Mouse (Mus musculus) thymus, postnatal 4 days (tissue): ENCODE measurements around the gene Muc1.

Source experiments
- DNase-seq: peaks from one replicate; pipeline ENCODE4 v3.0.0; 2021

The Muc1 gene

DNA sequence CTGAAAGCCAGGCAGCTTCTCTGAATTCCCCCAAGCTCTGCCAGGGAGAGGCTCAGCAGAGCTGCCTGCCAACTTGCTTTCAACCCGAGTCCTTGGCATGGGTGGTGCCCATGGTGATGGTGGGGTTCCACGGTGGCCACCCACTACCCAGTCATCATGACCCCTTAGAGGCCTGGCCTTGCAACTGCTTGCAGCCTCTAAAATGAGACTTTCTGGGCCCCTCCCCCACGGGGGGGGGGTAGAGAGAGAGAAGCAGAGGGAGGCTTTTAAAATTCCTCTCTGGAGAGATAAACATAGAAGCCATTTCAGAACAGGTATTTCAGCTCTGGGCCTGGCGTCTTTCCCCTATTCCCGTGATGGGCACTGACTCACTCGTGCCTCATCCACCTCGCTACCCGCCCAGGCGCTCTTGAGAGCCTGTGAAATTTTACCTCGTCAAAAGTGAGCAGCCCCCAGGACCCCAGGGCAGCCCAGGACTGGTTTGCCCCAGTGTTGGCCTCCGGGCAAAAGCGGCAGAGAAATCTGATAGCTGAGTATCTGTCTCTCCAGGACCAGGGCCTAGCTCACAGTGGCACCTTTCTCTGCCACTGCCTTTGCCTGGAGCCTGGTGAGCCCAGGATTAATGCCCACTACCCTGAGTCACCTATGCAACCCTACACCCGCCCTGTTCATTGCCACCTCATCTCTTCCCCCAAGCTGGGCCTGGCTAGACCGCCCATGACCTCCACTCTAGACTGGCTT is 48.6 kb downstream of the Muc1 start:
- DNase-seq, result no peak

- no peak for DNase-seq
Observed at GRCm38 (mm10) chr3:89278107-89278506, 49.2 kb downstream of the Muc1 start.

- DNase-seq, result no peak
Observed at GRCm38 (mm10) chr3:89278643-89279042, 49.8 kb downstream of the Muc1 start.

DNA sequence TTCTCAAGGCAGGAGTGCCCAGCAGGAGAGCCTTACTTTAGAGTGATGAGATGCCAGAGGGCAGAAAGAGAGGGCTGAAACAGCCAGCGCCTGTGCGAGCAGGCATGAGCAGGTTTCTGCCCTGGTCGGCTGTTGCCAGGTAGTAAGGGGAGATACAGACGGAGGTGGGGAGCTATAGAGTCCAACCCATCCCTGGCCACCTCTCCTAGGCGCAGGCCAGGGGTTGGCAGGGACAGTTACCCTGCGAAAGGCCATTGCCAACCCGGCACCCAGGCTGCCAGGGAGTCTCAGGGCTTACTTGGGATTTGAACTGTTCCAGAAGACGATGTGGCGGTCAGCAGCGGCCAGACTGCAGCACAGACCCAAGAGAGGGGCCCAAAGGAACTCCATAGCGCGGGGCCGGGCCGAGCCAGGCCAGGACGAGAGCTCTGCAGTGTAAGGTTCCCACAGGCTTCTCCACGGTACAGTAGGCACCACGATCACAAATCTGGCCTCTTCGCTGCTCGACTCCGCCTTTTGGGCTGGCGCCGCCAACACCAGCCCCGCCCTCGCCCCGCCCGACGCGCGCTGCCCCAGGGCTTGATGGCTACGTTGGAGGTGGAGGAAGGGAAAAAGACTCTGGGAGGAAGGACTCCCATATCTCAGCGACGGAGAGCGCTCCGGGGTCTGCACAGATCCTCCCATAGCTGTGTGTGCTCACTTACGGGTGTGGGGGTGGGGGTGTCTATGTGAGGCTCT is 50.5 kb downstream of the Muc1 start:
- peak; percentile 56 for DNase-seq

GRCm38 (mm10) chr3:89280050-89280605 is 51.3 kb downstream of the Muc1 start:
- DNase-seq, result no peak

DNA sequence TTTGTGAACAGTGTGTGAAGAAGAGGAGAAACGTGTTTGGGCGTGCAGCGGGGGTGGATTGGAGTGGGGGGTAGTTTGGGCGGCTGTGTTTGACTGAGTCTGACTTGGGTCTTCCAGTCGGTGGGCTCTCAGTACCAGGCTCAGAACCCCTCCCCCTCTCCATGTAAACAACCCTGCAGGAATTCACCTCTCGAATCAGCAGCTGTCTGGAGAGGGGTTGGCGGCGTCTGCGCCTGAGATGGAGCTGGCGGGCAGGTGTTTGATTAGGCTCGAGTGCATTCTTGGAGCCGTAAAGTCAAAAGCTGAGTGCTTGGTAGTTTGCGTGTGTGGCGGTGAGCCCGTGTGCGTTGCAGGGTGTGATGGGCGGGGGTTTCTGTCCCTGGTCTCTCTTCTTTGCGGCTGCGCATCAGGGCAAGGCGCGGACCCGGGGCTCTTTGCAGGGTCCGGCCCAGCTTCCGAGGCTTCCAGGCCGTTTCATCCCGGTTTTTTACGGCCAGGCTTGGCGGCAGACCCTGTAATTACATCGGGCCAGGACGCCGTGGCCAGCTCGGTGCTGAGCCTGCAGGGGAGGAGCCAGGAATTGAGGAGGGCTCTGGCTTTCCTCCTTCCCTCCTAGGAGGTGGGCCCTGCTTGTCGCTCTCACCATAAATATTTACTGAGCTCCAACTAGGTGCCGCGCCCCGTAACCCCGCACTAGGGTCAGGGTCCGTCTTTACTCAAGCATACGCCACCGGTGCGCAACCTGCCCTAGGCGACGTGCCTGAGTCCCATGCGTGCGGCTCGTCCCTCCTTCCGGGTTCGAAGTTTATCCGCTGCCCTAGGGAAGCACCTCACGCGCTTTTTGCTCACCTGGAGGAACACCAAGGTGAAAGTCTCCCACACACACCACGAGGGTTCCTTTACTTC is 52.0 kb downstream of the Muc1 start, which contains the start of gene Efna1:
TSS of gene Efna1 (minus strand) at position 537 of the 906 bp plus-strand sequence.
- peak; percentile 45 for DNase-seq

DNA sequence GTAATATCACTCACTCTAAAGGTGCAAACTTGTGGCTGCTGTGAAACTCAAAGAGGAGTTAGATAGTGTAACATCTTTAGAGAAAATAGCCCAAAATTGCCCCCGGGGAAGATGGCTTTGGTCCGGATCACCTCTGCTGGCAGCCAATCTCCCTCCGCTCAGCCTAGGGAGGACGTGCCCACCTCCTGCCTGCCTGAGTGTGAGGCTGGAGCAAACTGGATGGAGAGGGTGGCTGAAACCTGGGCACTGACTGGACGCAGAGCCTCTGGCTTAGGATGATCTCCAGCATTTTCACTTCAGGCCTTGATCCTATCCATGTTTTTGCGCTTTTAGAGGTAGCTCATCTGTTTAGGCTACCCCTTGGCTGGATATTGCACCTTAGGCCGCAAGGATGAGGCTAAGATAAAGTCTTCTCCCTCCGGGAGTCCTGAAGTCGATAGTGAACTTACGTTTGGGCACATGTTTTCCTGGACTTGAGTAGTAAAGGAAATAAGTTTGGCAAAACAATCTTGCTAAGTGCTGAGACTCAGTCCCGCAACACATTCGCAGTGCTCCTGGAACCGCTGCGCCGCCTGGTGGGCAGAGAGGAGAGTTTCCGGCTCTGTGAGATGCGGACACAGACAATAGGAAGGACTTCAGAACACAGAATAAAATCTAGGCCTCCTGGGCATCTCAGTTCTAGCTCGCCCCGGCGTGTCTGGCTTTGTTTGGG is 52.9 kb downstream of the Muc1 start:
- DNase-seq, result peak; percentile 93

GRCm38 (mm10) chr3:89282291-89282643 is 53.4 kb downstream of the Muc1 start:
- no peak for DNase-seq
